Mouse (Mus musculus) left cerebral cortex, postnatal 10 days (tissue): ENCODE measurements around the gene Glis3. TPM values are rescaled to one million over a fixed set of nuclear protein-coding genes. Genes with fewer than 3 reads are reported as not detected.

ENCODE experiments used
- DNase-seq, 2 experiments: peaks; one replicate each; pipeline ENCODE4 v3.0.0; 2021 to 2022; ENCODE audit warnings: low spot score in 2 of 2, mixed read lengths in 1 of 2; ENCODE audit errors: extremely low spot score in 1 of 2
- intact Hi-C: fragments of 180-260 bp; cut with DNase I; formaldehyde crosslinking; loops from one replicate; pipeline ENCODE4 v1.15.1; 2025
- total RNA-seq, 2 experiments: library from RNA; stranded (reverse); gene quantifications; 2 replicates each; pipeline ENCODE4 v1.2.3; 2021

Gene Glis3
- total RNA-seq, 2 experiments from 2014 or later = 5.3 to 6.5 TPM

DNA sequence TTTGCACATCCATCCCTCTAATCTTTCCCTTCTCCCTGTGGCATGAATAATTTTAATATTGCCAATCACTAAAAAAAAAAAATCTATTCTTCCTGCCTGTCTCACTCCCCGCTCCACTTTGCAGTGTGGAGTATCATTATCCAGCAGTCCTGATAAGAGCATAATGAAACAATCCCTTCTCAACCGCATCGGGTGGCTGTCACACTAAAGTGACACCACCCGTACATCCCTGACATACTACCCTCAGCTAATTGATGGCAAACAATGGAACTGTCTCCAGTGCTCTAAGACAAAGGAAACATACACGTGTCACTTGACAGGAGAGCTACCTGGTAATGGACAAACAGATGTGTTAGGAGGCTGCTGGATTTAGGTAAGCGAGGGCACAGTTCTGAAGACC lies 373.8 kb downstream of the Glis3 start:
- intact Hi-C loops = no loop called here
- no peak for DNase-seq

DNA sequence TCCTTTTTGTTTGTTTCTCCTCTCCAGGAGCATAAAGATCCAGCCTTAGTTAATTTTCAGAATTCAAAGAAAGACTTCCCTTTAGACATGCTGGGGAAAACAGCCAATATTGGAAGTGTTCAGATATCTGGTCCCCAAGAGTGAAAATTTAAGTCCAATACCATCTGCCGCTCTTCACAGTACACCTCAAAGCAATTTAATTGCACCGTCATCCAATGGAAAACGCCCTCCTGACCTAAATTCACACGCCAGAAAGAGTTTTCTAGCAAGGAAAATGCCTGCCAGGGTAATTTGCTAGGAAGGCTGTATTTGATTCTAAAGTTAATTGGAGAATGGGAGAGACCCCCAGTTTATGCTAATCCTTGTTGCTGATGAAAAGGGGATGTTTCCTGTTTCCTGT lies 374.4 kb downstream of the Glis3 start:
- intact Hi-C loops = no loop called here
- no peak for DNase-seq

DNA sequence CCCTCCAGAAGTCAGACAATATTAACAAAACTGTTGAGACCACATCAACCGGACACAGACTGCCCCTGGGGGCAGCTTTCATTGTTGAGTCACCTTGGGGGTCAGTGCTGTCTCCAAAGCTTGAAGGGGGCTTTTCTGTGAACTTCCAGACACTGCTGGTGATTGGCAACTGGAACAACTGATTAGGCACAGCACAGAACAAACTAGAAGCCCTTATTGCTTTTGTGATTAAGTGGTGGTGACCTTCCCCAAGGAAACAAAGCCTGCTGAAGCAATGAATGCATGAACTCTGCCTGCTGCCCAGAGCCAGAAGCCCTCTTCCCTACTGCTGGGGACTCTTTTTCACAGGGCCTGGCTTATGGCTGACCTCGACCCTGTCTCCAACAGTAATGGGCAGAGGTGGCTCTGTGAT lies 377.0 kb downstream of the Glis3 start:
- intact Hi-C loops = no loop called here
- no peak for DNase-seq

DNA sequence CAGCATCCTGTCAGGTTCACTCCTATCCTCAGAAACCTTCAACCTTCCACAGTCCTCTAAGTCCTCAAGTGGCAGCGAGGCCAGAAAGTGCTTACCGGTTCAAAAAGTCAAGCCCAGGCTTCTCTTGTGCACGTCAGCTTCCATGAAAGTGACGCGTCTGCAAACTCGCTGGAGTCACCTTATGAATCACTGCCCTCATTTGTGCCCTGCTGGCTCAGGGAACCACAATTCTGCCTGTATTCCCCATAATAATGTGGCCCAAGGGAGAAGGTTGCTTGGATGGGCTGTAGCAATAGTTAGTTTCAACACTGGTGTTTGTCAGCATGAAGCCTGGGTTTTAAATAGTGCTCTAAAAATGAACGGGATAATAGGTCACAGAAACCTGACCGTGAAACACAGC lies 379.7 kb downstream of the Glis3 start:
- intact Hi-C loops = no loop called here
- no peak for DNase-seq

- no peak for DNase-seq
- intact Hi-C loops = no loop called here
Observed at GRCm38 (mm10) chr19:28299211-28299775, 380.6 kb downstream of the Glis3 start.

- intact Hi-C loops = no loop called here
- DNase-seq = no peak
Observed at GRCm38 (mm10) chr19:28298669-28299068, 381.2 kb downstream of the Glis3 start.

DNA sequence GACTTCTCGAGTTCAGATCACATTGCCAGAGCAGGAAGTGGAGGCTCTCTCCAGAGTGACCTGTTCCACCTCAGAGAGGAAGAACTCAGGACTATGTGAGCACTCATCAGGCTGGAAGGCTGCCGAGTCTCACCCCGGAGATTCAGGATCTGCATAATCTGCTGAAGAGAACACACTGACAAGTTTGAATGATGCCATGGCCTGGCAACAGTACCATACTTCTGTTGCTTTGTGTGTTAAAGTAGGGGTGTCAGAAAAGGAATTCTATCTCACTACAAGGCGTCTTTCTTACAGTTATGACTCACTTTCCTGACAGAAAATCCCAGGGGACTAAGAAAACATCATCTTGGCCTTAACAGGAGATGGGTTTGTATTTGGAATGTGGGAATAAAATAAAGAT lies 388.3 kb downstream of the Glis3 start:
- intact Hi-C loops = no loop called here
- DNase-seq = no peak

- intact Hi-C loops = no loop called here
- peak in 1 of 2 experiments; percentile 13 for DNase-seq
Observed at GRCm38 (mm10) chr19:28289457-28289856, 390.4 kb downstream of the Glis3 start.

GRCm38 (mm10) chr19:28287431-28287830 lies 392.4 kb downstream of the Glis3 start:
- no peak for DNase-seq
- intact Hi-C loops = no loop called here

DNA sequence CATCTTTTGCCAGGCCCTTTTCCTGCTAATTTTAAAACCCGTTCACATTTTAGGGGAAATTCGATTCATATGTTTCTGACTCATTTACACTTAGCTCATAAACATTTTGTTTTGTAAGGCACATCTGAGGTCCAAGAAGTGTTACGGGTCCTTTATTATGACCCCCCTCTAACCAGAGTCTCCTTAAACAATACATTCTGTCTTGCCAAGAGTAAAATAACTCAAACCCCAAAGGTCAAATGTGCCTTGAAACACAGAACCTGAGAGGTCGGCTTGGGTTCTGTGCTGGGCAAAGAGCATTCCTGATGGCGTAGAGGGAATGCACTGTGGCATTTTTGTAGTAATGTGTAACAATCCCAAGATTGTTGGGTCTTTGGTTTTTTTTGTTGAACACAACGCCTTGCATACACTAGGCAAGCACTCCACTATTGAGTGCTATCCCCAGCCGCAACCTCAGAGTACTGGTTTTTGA lies 395.7 kb downstream of the Glis3 start:
- intact Hi-C loops = no loop called here
- DNase-seq = no peak

DNA sequence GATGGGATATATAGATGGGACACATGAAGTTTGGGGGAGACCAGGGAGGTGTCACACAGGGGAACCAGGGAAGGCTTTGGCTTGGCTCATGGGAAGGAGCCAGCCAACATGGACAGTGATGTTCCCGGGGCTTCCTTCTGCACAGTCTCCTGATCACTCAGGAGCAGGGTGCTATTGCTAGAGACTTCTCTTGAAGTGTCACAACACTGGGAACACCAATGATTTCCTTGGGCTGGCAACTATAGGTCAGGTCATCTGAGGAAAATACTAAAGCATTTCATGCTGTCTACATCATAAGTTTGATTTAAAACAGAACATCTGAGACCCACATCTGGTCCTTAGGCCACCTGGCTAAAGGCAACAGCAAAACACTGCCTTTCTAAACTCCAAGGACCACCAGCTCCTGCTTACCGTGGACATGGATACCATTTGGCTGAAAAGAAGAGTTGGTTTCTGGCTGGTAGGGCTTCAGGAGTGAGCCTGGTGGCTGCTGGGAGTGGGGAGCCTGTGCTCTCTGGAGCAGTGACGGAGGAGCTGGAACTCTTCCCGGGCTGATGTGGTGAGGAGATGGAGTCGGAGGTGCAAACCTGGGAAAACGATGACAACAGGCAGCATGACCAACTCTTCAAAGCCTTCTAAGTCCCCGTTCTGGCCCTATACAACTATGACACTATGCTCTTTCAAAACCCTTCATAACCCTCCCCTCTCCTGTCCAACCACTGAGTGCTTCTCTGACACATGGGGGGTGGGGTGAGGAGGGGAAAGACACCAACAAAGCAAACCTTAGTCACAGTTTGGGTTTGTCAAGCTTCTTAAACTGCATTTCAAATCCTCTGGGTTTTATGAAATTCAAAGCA lies 396.4 kb downstream of the Glis3 start:
- no peak for DNase-seq
- intact Hi-C loops = no loop called here

- intact Hi-C loops = loop anchor here (1.0 kb wide), 1 partner anchor 25 kb away; no protein-coding TSS in a partner anchor
- no peak for DNase-seq
Observed at GRCm38 (mm10) chr19:28281405-28281804, 398.5 kb downstream of the Glis3 start.

- intact Hi-C loops = no loop called here
Observed at GRCm38 (mm10) chr19:28277104-28277503, 402.8 kb downstream of the Glis3 start.

DNA sequence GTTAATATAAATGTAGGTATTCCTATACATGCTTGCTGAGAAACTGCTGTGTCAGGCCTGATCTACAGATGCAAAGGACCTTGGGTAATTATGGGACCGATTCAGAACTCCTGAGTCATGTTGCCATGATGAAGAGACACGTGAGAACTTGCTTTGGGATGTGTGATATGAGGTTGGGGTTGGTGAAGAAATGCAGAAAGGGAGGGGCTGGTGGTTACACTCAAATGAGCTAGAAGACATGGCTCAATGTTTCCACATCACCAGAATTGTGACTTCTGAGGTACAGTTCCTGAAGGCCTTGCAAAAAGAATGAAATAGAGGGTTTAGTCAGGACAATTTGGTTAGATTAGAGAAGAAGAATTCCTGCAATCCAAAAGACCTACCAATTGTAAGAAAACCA lies 405.4 kb downstream of the Glis3 start:
- intact Hi-C loops = no loop called here
- no peak for DNase-seq

More at GRCm38 (mm10) chr19:28277104-28277503, 402.8 kb downstream of the Glis3 start:
- no peak for DNase-seq

GRCm38 (mm10) chr19:28273946-28274345 lies 405.9 kb downstream of the Glis3 start:
- no peak for DNase-seq
- intact Hi-C loops = no loop called here

DNA sequence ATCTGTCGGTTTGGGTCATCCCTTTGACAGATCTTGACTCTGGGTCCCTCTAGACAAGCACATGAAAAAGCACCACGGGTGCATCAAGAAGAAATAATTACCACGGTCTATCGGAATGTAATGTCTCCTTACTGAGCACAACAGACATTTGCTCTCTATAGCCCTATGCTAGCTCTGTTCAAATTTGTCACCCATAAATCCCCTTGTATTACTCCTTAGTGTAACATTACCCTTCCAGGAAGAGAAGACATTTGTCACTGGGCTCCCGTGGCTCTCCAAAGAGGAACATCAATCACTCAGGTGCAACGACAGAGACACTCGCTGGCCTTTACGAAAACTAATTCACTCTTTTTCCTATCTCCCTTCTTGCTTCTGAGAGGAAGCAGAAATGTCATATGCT lies 413.0 kb downstream of the Glis3 start:
- DNase-seq = no peak
- intact Hi-C loops = no loop called here

- intact Hi-C loops = no loop called here
- DNase-seq = no peak
Observed at GRCm38 (mm10) chr19:28265776-28266175, 414.1 kb downstream of the Glis3 start.

- DNase-seq = no peak
- intact Hi-C loops = no loop called here
Observed at GRCm38 (mm10) chr19:28258907-28259675, 420.8 kb downstream of the Glis3 start.

- intact Hi-C loops = no loop called here
- DNase-seq = no peak
Observed at GRCm38 (mm10) chr19:28258480-28258879, 421.4 kb downstream of the Glis3 start.

DNA sequence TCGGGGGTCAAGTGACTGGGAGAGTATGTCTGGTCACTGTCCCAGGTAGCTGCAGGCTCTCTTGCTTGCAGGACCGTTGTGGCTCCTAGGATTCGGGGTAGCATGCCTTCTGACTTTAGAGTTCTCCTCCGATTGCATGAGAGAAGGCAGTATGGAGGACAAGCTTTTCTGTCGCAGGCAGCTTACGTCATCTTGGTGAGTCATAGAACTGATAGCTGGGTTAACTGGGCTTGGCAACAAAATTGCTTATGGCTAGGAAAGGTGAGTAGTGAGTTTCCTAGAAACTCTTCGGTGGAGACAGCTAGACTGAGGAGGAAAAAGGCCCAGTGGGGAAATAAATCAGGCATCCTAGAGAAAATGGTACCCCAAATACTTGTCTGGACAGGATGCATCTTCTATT lies 432.5 kb downstream of the Glis3 start:
- intact Hi-C loops = no loop called here
- DNase-seq = no peak
